Mouse (Mus musculus): ENCODE results near the gene Ehhadh.

The Ehhadh gene

GRCm38 (mm10) chr16:21787516-21788353 lies at the start of gene Ehhadh:
Gene Ehhadh (minus strand): TSS chr16:21787807.
- peak; percentile 66 for DNase-seq (ENCODE audit: low read depth, low spot score)

GRCm38 (mm10) chr16:21836311-21837072 lies 48.9 kb upstream of the Ehhadh start:
- peak; percentile 48 for DNase-seq (ENCODE audit: low read depth, low spot score)

- DNase-seq (ENCODE audit: low read depth, low spot score) = no peak
Observed at GRCm38 (mm10) chr16:21835584-21835931, 48.0 kb upstream of the Ehhadh start.

- DNase-seq (ENCODE audit: low read depth, low spot score) = no peak
Observed at GRCm38 (mm10) chr16:21834866-21835583, 47.4 kb upstream of the Ehhadh start.

GRCm38 (mm10) chr16:21833970-21834369 lies 46.4 kb upstream of the Ehhadh start:
- no peak for DNase-seq (ENCODE audit: low read depth, low spot score)

- DNase-seq (ENCODE audit: low read depth, low spot score) = no peak
Observed at GRCm38 (mm10) chr16:21833469-21833868, 45.9 kb upstream of the Ehhadh start.

GRCm38 (mm10) chr16:21831764-21832163 lies 44.2 kb upstream of the Ehhadh start:
- no peak for DNase-seq (ENCODE audit: low read depth, low spot score)

GRCm38 (mm10) chr16:21830784-21831183 lies 43.2 kb upstream of the Ehhadh start:
- DNase-seq (ENCODE audit: low read depth, low spot score) = no peak

GRCm38 (mm10) chr16:21829711-21830110 lies 42.1 kb upstream of the Ehhadh start:
- no peak for DNase-seq (ENCODE audit: low read depth, low spot score)

- DNase-seq (ENCODE audit: low read depth, low spot score) = no peak
Observed at GRCm38 (mm10) chr16:21827581-21827980, 40.0 kb upstream of the Ehhadh start.

GRCm38 (mm10) chr16:21827153-21827552 lies 39.5 kb upstream of the Ehhadh start:
- no peak for DNase-seq (ENCODE audit: low read depth, low spot score)

- no peak for DNase-seq (ENCODE audit: low read depth, low spot score)
Observed at GRCm38 (mm10) chr16:21825612-21826031, 38.0 kb upstream of the Ehhadh start.

GRCm38 (mm10) chr16:21818629-21819028 lies 31.0 kb upstream of the Ehhadh start:
- DNase-seq (ENCODE audit: low read depth, low spot score) = no peak

- peak; percentile 92 for DNase-seq (ENCODE audit: low read depth, low spot score)
Observed at GRCm38 (mm10) chr16:21818132-21818531, 30.5 kb upstream of the Ehhadh start.

- no peak for DNase-seq (ENCODE audit: low read depth, low spot score)
Observed at GRCm38 (mm10) chr16:21815669-21816010, 28.0 kb upstream of the Ehhadh start.

GRCm38 (mm10) chr16:21814861-21815668 lies 27.5 kb upstream of the Ehhadh start:
- DNase-seq (ENCODE audit: low read depth, low spot score) = peak; percentile 50

GRCm38 (mm10) chr16:21813164-21813834 lies 25.7 kb upstream of the Ehhadh start:
- no peak for DNase-seq (ENCODE audit: low read depth, low spot score)

GRCm38 (mm10) chr16:21807786-21808185 lies 20.2 kb upstream of the Ehhadh start:
- DNase-seq (ENCODE audit: low read depth, low spot score) = peak; percentile 79

GRCm38 (mm10) chr16:21806892-21807291 lies 19.3 kb upstream of the Ehhadh start:
- DNase-seq (ENCODE audit: low read depth, low spot score) = no peak

GRCm38 (mm10) chr16:21804258-21804657 lies 16.7 kb upstream of the Ehhadh start:
- DNase-seq (ENCODE audit: low read depth, low spot score) = no peak

- no peak for DNase-seq (ENCODE audit: low read depth, low spot score)
Observed at GRCm38 (mm10) chr16:21795071-21795470, 7.5 kb upstream of the Ehhadh start.
